Mouse (Mus musculus) cerebral cortex, adult 2 months (tissue): ENCODE results near the gene Llcfc1.

Experiments used
- WGBS: fragments of 180-500 bp; shearing (Covaris S2); methylation state at CpG from one replicate; pipeline ENCODE4 v1.1.7; 2018; 5-methylcytosine and 5-hydroxymethylcytosine counted together

Llcfc1 gene

GRCm38 (mm10) chr6:41684131-41684530 is at the start of gene Llcfc1:
Gene Llcfc1 (plus strand): TSS chr6:41684431.
- 88% methylated on average over 2 of the region's 2 CpGs for WGBS

- whole genome bisulfite sequencing, result 17% methylated on average over 1 of the region's 1 CpGs
These were observed 49.0 kb upstream of the Llcfc1 start for GRCm38 (mm10) chr6:41635211-41635610.

GRCm38 (mm10) chr6:41636178-41636577 is 48.1 kb upstream of the Llcfc1 start, which contains the start of gene Trpv6:
Gene Trpv6 (minus strand): TSS chr6:41636405.
- WGBS, result 31% methylated on average over 5 of the region's 5 CpGs

- 60% methylated on average over 1 of the region's 1 CpGs for WGBS
These were observed 46.8 kb upstream of the Llcfc1 start for GRCm38 (mm10) chr6:41637393-41637792.

GRCm38 (mm10) chr6:41637927-41638506 is 46.2 kb upstream of the Llcfc1 start:
- 87% methylated on average over 6 of the region's 6 CpGs for WGBS

GRCm38 (mm10) chr6:41640449-41640848 is 43.8 kb upstream of the Llcfc1 start:
- 85% methylated on average over 3 of the region's 3 CpGs for WGBS

GRCm38 (mm10) chr6:41641173-41641866 is 42.9 kb upstream of the Llcfc1 start:
- WGBS, result 82% methylated on average over 6 of the region's 6 CpGs

- WGBS, result 80% methylated on average over 4 of the region's 4 CpGs
These were observed 41.5 kb upstream of the Llcfc1 start for GRCm38 (mm10) chr6:41642765-41643164.

GRCm38 (mm10) chr6:41643227-41643626 is 41.0 kb upstream of the Llcfc1 start:
- 83% methylated on average over 3 of the region's 3 CpGs for WGBS

- WGBS, result 85% methylated on average over 3 of the region's 3 CpGs
These were observed 38.0 kb upstream of the Llcfc1 start for GRCm38 (mm10) chr6:41646220-41646619.

GRCm38 (mm10) chr6:41653173-41653572 is 31.1 kb upstream of the Llcfc1 start:
- WGBS, result 95% methylated on average over 5 of the region's 5 CpGs

GRCm38 (mm10) chr6:41654648-41655047 is 29.6 kb upstream of the Llcfc1 start:
- 86% methylated on average over 8 of the region's 8 CpGs for WGBS

GRCm38 (mm10) chr6:41658487-41658886 is 25.7 kb upstream of the Llcfc1 start:
- 87% methylated on average over 1 of the region's 1 CpGs for WGBS

- WGBS, result 36% methylated on average over 2 of the region's 2 CpGs
These were observed 21.9 kb upstream of the Llcfc1 start for GRCm38 (mm10) chr6:41662320-41662719.

- WGBS, result 88% methylated on average over 2 of the region's 2 CpGs
These were observed 7.7 kb upstream of the Llcfc1 start for GRCm38 (mm10) chr6:41676530-41676929.

- 91% methylated on average over 1 of the region's 1 CpGs for WGBS
These were observed 3.6 kb upstream of the Llcfc1 start, which contains the start of gene Trpv5 for GRCm38 (mm10) chr6:41680669-41681068. Gene Trpv5 (minus strand): TSS chr6:41680769.

GRCm38 (mm10) chr6:41681656-41682055 is 2.6 kb upstream of the Llcfc1 start:
- 89% methylated on average over 5 of the region's 5 CpGs for WGBS

GRCm38 (mm10) chr6:41684911-41685310 is 680 bp downstream of the Llcfc1 start:
- 80% methylated on average over 5 of the region's 5 CpGs for WGBS

- WGBS, result 87% methylated on average over 3 of the region's 3 CpGs
These were observed 1.4 kb downstream of the Llcfc1 start for GRCm38 (mm10) chr6:41685596-41685995.

GRCm38 (mm10) chr6:41694407-41694806 is 10.2 kb downstream of the Llcfc1 start:
- 87% methylated on average over 1 of the region's 1 CpGs for WGBS

GRCm38 (mm10) chr6:41701245-41701644 is 17.0 kb downstream of the Llcfc1 start:
- WGBS, result 67% methylated on average over 1 of the region's 1 CpGs

GRCm38 (mm10) chr6:41702928-41703327 is 18.7 kb downstream of the Llcfc1 start:
- 82% methylated on average over 2 of the region's 2 CpGs for WGBS

GRCm38 (mm10) chr6:41704123-41704522 is 19.9 kb downstream of the Llcfc1 start, which contains the start of gene Kel:
Gene Kel (minus strand): TSS chr6:41704339.
- 66% methylated on average over 1 of the region's 1 CpGs for WGBS
